ENCODE assay signal across 23 mouse cellular contexts in the genomic region with DNA sequence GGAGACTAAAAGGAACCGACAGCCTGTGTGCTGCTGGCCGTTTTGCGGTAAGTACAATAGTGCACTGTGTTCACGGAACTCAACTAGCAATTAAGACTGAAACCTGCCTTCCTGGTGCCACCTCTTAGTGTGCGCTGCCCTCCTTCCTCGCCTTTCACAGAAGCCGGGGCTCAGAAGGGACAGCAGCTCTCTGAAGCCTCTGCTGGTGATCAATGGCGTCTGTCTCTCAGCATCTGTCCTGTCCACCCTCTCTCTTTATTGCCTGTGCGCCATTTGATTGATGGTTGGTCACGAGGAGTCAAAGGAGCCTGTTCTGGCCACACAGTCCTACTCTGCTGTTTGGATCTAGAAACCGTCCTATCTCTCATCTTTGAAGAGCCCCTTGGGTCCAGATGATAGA.
DNase-seq lines count a peak whose midpoint lies in the region; ATAC-seq and TF ChIP-seq lines count a peak whose summit lies in the region.
"Had no signal": no experiment of that assay in that cellular context is flagged by ENCODE, and none has a peak within 500 bp of the region (broad histone marks: within the 10 kb centered on the region; RNA-seq: fewer than 3 reads in every experiment).

No protein-coding gene starts in this region.

- no peak for TF ChIP-seq CTCF in lung, postnatal 0 days (IDR thresholded peaks at IDR 0.05)

- TF ChIP-seq EP300 in lung, postnatal 0 days (IDR thresholded peaks at IDR 0.05): no peak

- no peaks in the 10 kb centered on the region for H3K9me3 ChIP-seq in hindbrain, embryonic 14.5 days (ENCODE audit: control insufficient read depth, low read length)
- H3K9me3 ChIP-seq in hindbrain, embryonic 12.5 days (replicated peaks): no peaks in the 10 kb centered on the region
- no peaks in the 10 kb centered on the region for H3K9me3 ChIP-seq in lung, postnatal 0 days (ENCODE audit: low read length)
- H3K9me3 ChIP-seq: neural tube, embryonic 13.5 days had no signal

- H3K4me1 ChIP-seq in hindbrain, embryonic 14.5 days (replicated peaks; ENCODE audit: control insufficient read depth, insufficient read depth, low read length): 0 out of 2 replicates have a peak, but pooled peaks cover 4% of the 10 kb centered on the region
- no peaks in the 10 kb centered on the region; the same call in 1 of the 2 replicates for H3K4me1 ChIP-seq in hindbrain, embryonic 12.5 days
- no peaks in the 10 kb centered on the region for H3K4me1 ChIP-seq in lung, postnatal 0 days (ENCODE audit: insufficient read depth, low read depth, low read length)

- H3K9ac ChIP-seq in hindbrain, embryonic 14.5 days: no peak overlapping the region
- H3K9ac ChIP-seq in hindbrain, embryonic 12.5 days: no peak overlapping the region
- H3K9ac ChIP-seq in lung, postnatal 0 days (replicated peaks; ENCODE audit: low read depth): no peak overlapping the region
- H3K9ac ChIP-seq: neural tube, embryonic 13.5 days had no signal

- no peaks in the 10 kb centered on the region for H3K27me3 ChIP-seq in hindbrain, embryonic 14.5 days (ENCODE audit: control insufficient read depth, insufficient read depth, low read length)
- H3K27me3 ChIP-seq in hindbrain, embryonic 12.5 days: no peaks in the 10 kb centered on the region
- no peaks in the 10 kb centered on the region for H3K27me3 ChIP-seq in lung, postnatal 0 days (replicated peaks; ENCODE audit: insufficient read depth, low read length)
- H3K27me3 ChIP-seq: neural tube, embryonic 13.5 days had no signal

- no peak overlapping the region for H3K4me3 ChIP-seq in hindbrain, embryonic 14.5 days (replicated peaks; ENCODE audit: low read length)
- H3K4me3 ChIP-seq in hindbrain, embryonic 12.5 days: no peak overlapping the region
- H3K4me3 ChIP-seq in lung, postnatal 0 days (ENCODE audit: low read depth, low read length): no peak overlapping the region
- H3K4me3 ChIP-seq: heart, adult 2 months; layer of hippocampus, adult 2 months; neural tube, embryonic 13.5 days had no signal

- no peak overlapping the region for H3K27ac ChIP-seq in hindbrain, embryonic 14.5 days
- H3K27ac ChIP-seq in hindbrain, embryonic 12.5 days: no peak overlapping the region
- H3K27ac ChIP-seq in lung, postnatal 0 days (ENCODE audit: low read length): no peak overlapping the region
- H3K27ac ChIP-seq: heart, adult 2 months; layer of hippocampus, adult 2 months; neural tube, embryonic 13.5 days had no signal

- DNase-seq in hindbrain, embryonic 14.5 days (ENCODE audit: low spot score): no peak
- DNase-seq in forelimb bud, embryonic 11.5 days (ENCODE audit: low read depth, low spot score): peak; percentile 38
- DNase-seq in mesoderm, embryonic 11.5 days (ENCODE audit: low read depth, low spot score): peak; percentile 57
- DNase-seq in ovary, adult 18-20 months (ENCODE audit: low spot score): no peak
- DNase-seq in lung, postnatal 0 days (ENCODE audit: low spot score): no peak
- no peak for DNase-seq in left cerebral cortex, adult 9 months (ENCODE audit: low spot score in 2 of 2)
- DNase-seq: adrenal gland, adult 8-10 months; B cell, adult 2 months; cerebellum, adult 8-10 months; gastrocnemius, postnatal 14 days; heart, adult 2 months; heart, postnatal 4 days; kidney, postnatal 10 days; lung, adult 2 months; lung, postnatal 36 days; right cerebral cortex, postnatal 4 days; thymus, adult 2 months had no signal

- 0 out of 2 replicates have a peak, but pooled peaks have one; percentile 5 for ATAC-seq in hindbrain, embryonic 14.5 days (ENCODE audit: low FRiP score)
- ATAC-seq in hindbrain, embryonic 12.5 days (ENCODE audit: low FRiP score): no peak
- ATAC-seq in CD4-positive, CD25-positive, alpha-beta regulatory T cell, adult 4 months: peak; percentile 24
- ATAC-seq in lung, postnatal 0 days: no peak
- ATAC-seq: intestine, postnatal 0 days had no signal

- no peaks in the 10 kb centered on the region for H3K36me3 ChIP-seq in hindbrain, embryonic 14.5 days (replicated peaks; ENCODE audit: control insufficient read depth, insufficient read depth)
- H3K36me3 ChIP-seq in hindbrain, embryonic 12.5 days: no peaks in the 10 kb centered on the region
- H3K36me3 ChIP-seq in lung, postnatal 0 days (ENCODE audit: insufficient read depth, low read length): no peaks in the 10 kb centered on the region
- H3K36me3 ChIP-seq: neural tube, embryonic 13.5 days had no signal

- H3K4me2 ChIP-seq in hindbrain, embryonic 14.5 days (replicated peaks): no peak overlapping the region
- H3K4me2 ChIP-seq in hindbrain, embryonic 12.5 days (replicated peaks): no peak overlapping the region
- H3K4me2 ChIP-seq in lung, postnatal 0 days (replicated peaks; ENCODE audit: low read depth, low read length): no peak overlapping the region
- H3K4me2 ChIP-seq: liver, embryonic 11.5 days; neural tube, embryonic 13.5 days had no signal

- 60% methylated on average over 11 of the region's 11 CpGs for WGBS in hindbrain, embryonic 14.5 days
- WGBS in hindbrain, embryonic 12.5 days: 51% methylated on average over 11 of the region's 11 CpGs
- 74% methylated on average over 11 of the region's 11 CpGs for WGBS in lung, postnatal 0 days

Comparison
In these comparisons a context has a peak if more than half of its experiments do, and no peak if none do; other contexts are left out.
1. ATAC-seq: peak in hindbrain, embryonic 14.5 days (single experiment) and CD4-positive, CD25-positive, alpha-beta regulatory T cell, adult 4 months (single experiment); none in hindbrain, embryonic 12.5 days (single experiment) and lung, postnatal 0 days (single experiment).
2. DNase-seq: peak in forelimb bud, embryonic 11.5 days (single experiment) and mesoderm, embryonic 11.5 days (single experiment); none in hindbrain, embryonic 14.5 days (single experiment), ovary, adult 18-20 months (single experiment), lung, postnatal 0 days (single experiment) and left cerebral cortex, adult 9 months (0 of 2).